In the genomic region with DNA sequence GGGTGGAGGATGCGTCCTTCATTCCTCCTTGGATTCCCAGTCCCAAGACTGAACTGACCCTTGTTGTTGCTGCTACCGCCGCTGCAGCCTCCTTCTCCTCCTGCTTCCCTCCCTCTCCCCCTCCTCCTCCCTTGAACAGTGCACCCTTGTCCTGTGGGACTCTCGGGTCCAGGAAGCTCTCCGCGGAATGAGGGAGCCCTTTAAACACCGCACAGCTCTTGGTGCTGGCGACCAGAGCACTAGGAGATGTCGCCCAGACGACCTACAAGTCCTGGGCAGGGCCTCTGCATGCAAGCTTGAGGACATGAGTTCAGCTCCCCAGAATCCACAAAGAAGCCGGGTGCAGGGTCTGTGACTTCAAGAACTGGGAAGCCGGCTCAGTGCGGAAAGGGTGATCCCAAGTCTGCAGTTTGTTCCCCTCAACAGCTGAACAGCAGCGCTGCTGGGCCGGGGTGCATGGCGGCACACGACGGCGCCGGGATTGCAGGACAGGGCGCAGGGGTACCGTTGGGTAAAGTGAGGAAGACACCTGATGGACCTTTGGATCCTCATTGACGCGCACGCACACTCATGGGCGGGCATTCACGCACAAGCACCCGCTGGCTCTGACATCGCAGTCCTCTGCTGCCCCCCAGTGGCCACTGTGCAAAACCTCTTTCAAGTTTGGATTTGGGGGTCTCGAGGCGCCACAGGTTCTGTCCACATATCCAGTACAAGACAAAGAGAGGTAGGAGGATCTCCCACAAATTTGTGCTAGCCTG, we compare ENCODE assay signal across 8 mouse cellular contexts. TPM values are rescaled to one million over a fixed set of nuclear protein-coding genes. Genes with fewer than 3 reads are reported as not detected.
DNase-seq lines count a peak whose midpoint lies in the region; ATAC-seq and TF ChIP-seq lines count a peak whose summit lies in the region.

No protein-coding gene starts in this region.

- peak overlapping the region; percentile 43 for H3K9ac ChIP-seq in hindbrain, embryonic 15.5 days

- H3K4me2 ChIP-seq in hindbrain, embryonic 15.5 days: peak overlapping the region; percentile 94

- H3K4me3 ChIP-seq in hindbrain, embryonic 15.5 days: peak overlapping the region; percentile 44

- peak; percentile 97 for TF ChIP-seq CTCF in Patski (IDR thresholded peaks at IDR 0.05)

- POLR2A ChIA-PET in Patski (lab: Charles Lee): interaction anchor here (0.6 to 1.3 kb wide), 4 partner anchors 43 to 83 kb away, joined by 3 to 5 read pairs (median 4); no protein-coding TSS in a partner anchor

- CTCF ChIA-PET in Patski (lab: Charles Lee): interaction anchor here (0.9 to 3.3 kb wide), 6 partner anchors 11 to 110 kb away, joined by 3 to 12 read pairs (median 6); a partner anchor contains a TSS

- no peaks in the 10 kb centered on the region for H3K9me3 ChIP-seq in hindbrain, embryonic 15.5 days

- ATAC-seq in Patski: no peak
- ATAC-seq in hindbrain, embryonic 15.5 days (ENCODE audit: low FRiP score, low read depth): peak; percentile 9; the same call in 1 of the 2 replicates

- in situ Hi-C loops in Patski (cut with MboI; ENCODE audit: low pct_unique_long_range_greater_than_20kb): loop anchor here (5.0 kb wide), 1 partner anchor 41 kb away; a partner anchor contains a TSS

- H3K4me1 ChIP-seq in hindbrain, embryonic 15.5 days (replicated peaks): peaks cover 10% of the 10 kb centered on the region

- no peak overlapping the region for H3K27ac ChIP-seq in hindbrain, embryonic 15.5 days (replicated peaks)

- WGBS in hindbrain, embryonic 15.5 days: 8% methylated on average over 31 of the region's 31 CpGs

- no peaks in the 10 kb centered on the region for H3K27me3 ChIP-seq in Patski
- H3K27me3 ChIP-seq in hindbrain, embryonic 15.5 days: peaks cover 11% of the 10 kb centered on the region

- H3K36me3 ChIP-seq in hindbrain, embryonic 15.5 days: no peaks in the 10 kb centered on the region

- DNase-seq in Patski (ENCODE audit: low read depth, low spot score): no peak
- peak; percentile 92 to 96 for DNase-seq in cerebellum, postnatal 14 days
- DNase-seq in frontal cortex, postnatal 36 days (ENCODE audit: low spot score in 2 of 2): peak; percentile 75 to 81
- DNase-seq in layer of hippocampus, postnatal 36 days: peak; percentile 81 to 82
- peak; percentile 83 for DNase-seq in lung, postnatal 36 days
- peak; percentile 90 for DNase-seq in retina, postnatal 1 day
- peak; percentile 96 for DNase-seq in thymus, postnatal 4 days

RNA-seq across cellular contexts. Expression of a gene that starts 4.5 kb away (rescaled TPM):
- 85.8 TPM for polyA plus RNA-seq in Patski (2021)
- polyA plus RNA-seq in hindbrain, embryonic 15.5 days (2015; fragmentation: Nextera tagmentation; extraction: Ambion mirVana): 103 and 107 TPM in 2 replicates
- total RNA-seq in layer of hippocampus, postnatal 36 days (2021): 10 to 100 TPM; 86.7 to 88.3 TPM

RNA-seq across cellular contexts. Expression of a gene that starts 40.6 kb away (rescaled TPM):
- 0.35 TPM for polyA plus RNA-seq in Patski (2021)
- 1.2 and 1.7 TPM in 2 replicates for polyA plus RNA-seq in hindbrain, embryonic 15.5 days (2015; fragmentation: Nextera tagmentation; extraction: Ambion mirVana)
- under 1 TPM; 0.82 to 0.91 TPM for total RNA-seq in layer of hippocampus, postnatal 36 days (2021)

RNA-seq across cellular contexts. Expression of a gene that starts 41.9 kb away (rescaled TPM):
- polyA plus RNA-seq in Patski (2021): 193 TPM
- 44.2 and 49.2 TPM in 2 replicates for polyA plus RNA-seq in hindbrain, embryonic 15.5 days (2015; fragmentation: Nextera tagmentation; extraction: Ambion mirVana)
- 10 to 100 TPM; 58.7 to 59.4 TPM for total RNA-seq in layer of hippocampus, postnatal 36 days (2021)

RNA-seq across cellular contexts. Expression of a gene that starts 49.0 kb away (rescaled TPM):
- polyA plus RNA-seq in Patski (2021): 272 TPM
- 579 and 588 TPM in 2 replicates for polyA plus RNA-seq in hindbrain, embryonic 15.5 days (2015; fragmentation: Nextera tagmentation; extraction: Ambion mirVana)
- 100 to 1,000 TPM; 213 to 221 TPM for total RNA-seq in layer of hippocampus, postnatal 36 days (2021)

RNA-seq across cellular contexts. Expression of a gene that starts 49.3 kb away (rescaled TPM):
- polyA plus RNA-seq in Patski (2021): 25.6 TPM
- polyA plus RNA-seq in hindbrain, embryonic 15.5 days (2015; fragmentation: Nextera tagmentation; extraction: Ambion mirVana): 15.2 and 16.7 TPM in 2 replicates
- 10 to 100 TPM; 10.4 to 14.2 TPM for total RNA-seq in layer of hippocampus, postnatal 36 days (2021)
